Mouse (Mus musculus) CH12.LX (cell line): ENCODE data around the gene Dcst2. TPM values are rescaled to one million over a fixed set of nuclear protein-coding genes. Genes with fewer than 3 reads are reported as not detected.
A peak's percentile ranks its signal among the peaks of the same experiment; 100 is the strongest.

Experiments used
- DNase-seq: peaks from one replicate; pipeline ENCODE4 v3.0.0-alpha.2; 2013; ENCODE audit errors: extremely low read depth
- H3K27ac ChIP-seq: 2 replicates; pipeline ENCODE4 v1.5.1; 2012; ENCODE audit warnings: low read depth, mild to moderate bottlenecking, control low read depth, moderate library complexity; ENCODE audit not compliant: insufficient read depth
- H3K27me3 ChIP-seq: replicated peaks from 2 replicates; pipeline ENCODE3; 2012; ENCODE audit warnings: inconsistent platforms
- H3K36me3 ChIP-seq, 2 experiments: replicated peaks in 1 of 2; 2 replicates each; pipeline versions ENCODE3 to v1.6.1; 2012; ENCODE audit warnings: inconsistent platforms in 1 of 2, low read length in 1 of 2, mild to moderate bottlenecking in 1 of 2, mixed read lengths in 1 of 2, moderate library complexity in 1 of 2; ENCODE audit not compliant: control insufficient read depth in 1 of 2, insufficient read depth in 1 of 2
- H3K4me1 ChIP-seq, 2 experiments: 2 replicates each; pipeline ENCODE4 v1.6.1; 2012; ENCODE audit warnings: inconsistent platforms in 1 of 2, moderate library complexity in 1 of 2; ENCODE audit not compliant: insufficient read depth in 2 of 2, control insufficient read depth in 1 of 2
- H3K4me2 ChIP-seq: 2 replicates; pipeline ENCODE4 v1.6.1; 2012; ENCODE audit warnings: low read depth, mild to moderate bottlenecking, control low read depth; ENCODE audit not compliant: poor library complexity, insufficient read depth, severe bottlenecking
- H3K4me3 ChIP-seq, 3 experiments: fragments of 150-350 bp in 1 of 3; sonication (generic) in 1 of 3; replicated peaks in 1 of 3; 2 replicates each; pipeline versions ENCODE3 to v1.5.1; 2011 to 2012; ENCODE audit warnings: low read depth in 2 of 3, low read length in 2 of 3, mild to moderate bottlenecking in 2 of 3, moderate library complexity in 2 of 3, control low read depth in 1 of 3, improper control_type of control experiment in 1 of 3, inconsistent platforms in 1 of 3, mixed read lengths in 1 of 3; ENCODE audit not compliant: poor library complexity in 1 of 3
- H3K79me2 ChIP-seq: replicated peaks from 2 replicates; pipeline ENCODE4 v1.6.1; 2012; ENCODE audit warnings: mild to moderate bottlenecking, moderate library complexity; ENCODE audit not compliant: control insufficient read depth, poor library complexity, insufficient read depth, severe bottlenecking; ENCODE audit errors: extremely low read depth
- H3K9ac ChIP-seq: 2 replicates; pipeline ENCODE4 v1.6.1; 2012; ENCODE audit warnings: low read depth, mild to moderate bottlenecking, control low read depth, moderate library complexity; ENCODE audit not compliant: insufficient read depth
- H3K9me3 ChIP-seq: replicated peaks from 2 replicates; pipeline ENCODE3; 2012; ENCODE audit warnings: low read length, inconsistent platforms, mixed read lengths
- BHLHE40 ChIP-seq: IDR thresholded peaks from 2 replicates; pipeline ENCODE4 v1.6.1; 2011; ENCODE audit warnings: mild to moderate bottlenecking, low read depth, low read length, improper control_type of control experiment
- CHD1 ChIP-seq: IDR thresholded peaks from 2 replicates; pipeline ENCODE4 v1.6.1; 2012; ENCODE audit warnings: low read depth, low read length, improper control_type of control experiment, inconsistent platforms
- CHD2 ChIP-seq: IDR thresholded peaks from 2 replicates; pipeline ENCODE4 v1.6.1; 2011; ENCODE audit warnings: low read length, improper control_type of control experiment
- CTCF ChIP-seq, 2 experiments: IDR thresholded peaks in 1 of 2; conservative IDR thresholded peaks in 1 of 2; 2 replicates each; pipeline ENCODE4 v1.5.1; 2011 to 2012; ENCODE audit warnings: low read depth in 2 of 2, low read length in 2 of 2, improper control_type of control experiment in 1 of 2, inconsistent platforms in 1 of 2, mild to moderate bottlenecking in 1 of 2, moderate library complexity in 1 of 2
- ELF1 ChIP-seq: IDR thresholded peaks from 2 replicates; pipeline ENCODE4 v1.6.1; 2014; ENCODE audit warnings: low read depth, mild to moderate bottlenecking, inconsistent platforms, low read length, improper control_type of control experiment
- EP300 ChIP-seq: IDR thresholded peaks from 2 replicates; pipeline ENCODE4 v1.6.1; 2011; ENCODE audit warnings: low read length, improper control_type of control experiment
- ETS1 ChIP-seq: conservative IDR thresholded peaks from 2 replicates; pipeline ENCODE4 v1.6.1; 2012; ENCODE audit warnings: low read depth, mild to moderate bottlenecking, inconsistent platforms, low read length, improper control_type of control experiment, moderate library complexity
- HCFC1 ChIP-seq: IDR thresholded peaks from 2 replicates; pipeline ENCODE4 v1.6.1; 2012; ENCODE audit warnings: low read depth, mild to moderate bottlenecking, inconsistent platforms, low read length, improper control_type of control experiment
- IRF4 ChIP-seq: IDR thresholded peaks from 2 replicates; pipeline ENCODE4 v1.6.1; 2014; ENCODE audit warnings: low read depth, mild to moderate bottlenecking, inconsistent platforms, low read length, improper control_type of control experiment
- JUN ChIP-seq: IDR thresholded peaks from 2 replicates; pipeline ENCODE4 v1.6.1; 2011; ENCODE audit warnings: low read depth, mild to moderate bottlenecking, low read length, improper control_type of control experiment, moderate library complexity; ENCODE audit not compliant: insufficient read depth
- KAT2A ChIP-seq: IDR thresholded peaks from 2 replicates; pipeline ENCODE4 v1.6.1; 2012; ENCODE audit warnings: low read length, improper control_type of control experiment, inconsistent platforms; ENCODE audit not compliant: insufficient replicate concordance
- MAX ChIP-seq: IDR thresholded peaks from 2 replicates; pipeline ENCODE4 v1.6.1; 2011; ENCODE audit warnings: low read length, improper control_type of control experiment
- MAZ ChIP-seq: IDR thresholded peaks from 2 replicates; pipeline ENCODE4 v1.6.1; 2012; ENCODE audit warnings: low read depth, mild to moderate bottlenecking, inconsistent platforms, low read length, improper control_type of control experiment, moderate library complexity
- MEF2A ChIP-seq: IDR thresholded peaks from 2 replicates; pipeline ENCODE4 v1.6.1; 2014; ENCODE audit warnings: low read depth, mild to moderate bottlenecking, inconsistent platforms, low read length, improper control_type of control experiment, borderline replicate concordance
- MXI1 ChIP-seq: IDR thresholded peaks from 2 replicates; pipeline ENCODE4 v1.6.1; 2011; ENCODE audit warnings: mild to moderate bottlenecking, low read depth, low read length, improper control_type of control experiment
- MYC ChIP-seq: IDR thresholded peaks from 2 replicates; pipeline ENCODE4 v1.6.1; 2011; ENCODE audit warnings: low read depth, mild to moderate bottlenecking, improper control_type of control experiment, low read length
- NELFE ChIP-seq: IDR thresholded peaks from 2 replicates; pipeline ENCODE4 v1.6.1; 2011; ENCODE audit warnings: low read depth, low read length, improper control_type of control experiment
- NRF1 ChIP-seq: IDR thresholded peaks from 2 replicates; pipeline ENCODE4 v1.6.1; 2014; ENCODE audit warnings: low read depth, mild to moderate bottlenecking, inconsistent platforms, low read length, improper control_type of control experiment, moderate library complexity
- POLR2A ChIP-seq: IDR thresholded peaks from 2 replicates; pipeline ENCODE4 v1.6.1; 2011; ENCODE audit warnings: low read depth, mild to moderate bottlenecking, improper control_type of control experiment, low read length
- SIN3A ChIP-seq: IDR thresholded peaks from 2 replicates; pipeline ENCODE4 v1.6.1; 2012; ENCODE audit warnings: low read length, improper control_type of control experiment, inconsistent platforms
- TBP ChIP-seq: conservative IDR thresholded peaks from 2 replicates; pipeline ENCODE4 v1.6.1; 2011; ENCODE audit warnings: low read depth, low read length, improper control_type of control experiment
- TCF12 ChIP-seq: IDR thresholded peaks from 2 replicates; pipeline ENCODE4 v1.6.1; 2014; ENCODE audit warnings: low read depth, mild to moderate bottlenecking, inconsistent platforms, low read length, improper control_type of control experiment
- UBTF ChIP-seq: IDR thresholded peaks from 2 replicates; pipeline ENCODE4 v1.6.1; 2012; ENCODE audit warnings: low read depth, mild to moderate bottlenecking, inconsistent platforms, low read length, improper control_type of control experiment, moderate library complexity
- USF1 ChIP-seq: IDR thresholded peaks from 2 replicates; pipeline ENCODE4 v1.6.1; 2014; ENCODE audit warnings: low read depth, mild to moderate bottlenecking, inconsistent platforms, low read length, improper control_type of control experiment
- ZMIZ1 ChIP-seq: IDR thresholded peaks from 2 replicates; pipeline ENCODE4 v1.6.1; 2012; ENCODE audit warnings: low read depth, mild to moderate bottlenecking, inconsistent platforms, low read length, improper control_type of control experiment
- ZNF384 ChIP-seq: IDR thresholded peaks from 2 replicates; pipeline ENCODE4 v1.6.1; 2012; ENCODE audit warnings: low read depth, low read length, improper control_type of control experiment, inconsistent platforms
- dilution Hi-C: fragments of 300-500 bp; cut with MboI; formaldehyde crosslinking; loops from 2 replicates; pipeline ENCODE4 v1.14.3; 2020; ENCODE audit warnings: low sequenced_read_pairs; ENCODE audit not compliant: extremely low pct_unique_long_range_greater_than_20kb, extremely low pct_ligation_motif_present
- in situ Hi-C: fragments of 300-500 bp; cut with MboI; formaldehyde crosslinking; loops from 3 replicates; pipeline ENCODE4 v1.14.3; 2019; ENCODE audit warnings: low sequenced_read_pairs, low pct_ligation_motif_present, low pct_unique_long_range_greater_than_20kb, mixed read lengths
- polyA plus RNA-seq: library from polyadenylated mRNA; unstranded; fragments of >175 nt; gene quantifications from 2 replicates; pipeline ENCODE4 v1.2.1, GENCODE M21; 2012; ENCODE audit warnings: low read depth; ENCODE audit not compliant: insufficient read length
- total RNA-seq, 2 experiments: library from RNA; depleted of rRNA; stranded (reverse); fragments of 300-350 nt in 1 of 2; fragments of >200 nt in 1 of 2; gene quantifications; 2 replicates each; pipeline ENCODE4 v1.2.3; 2012 to 2014

Gene Dcst2
- total and polyA plus RNA-seq, 3 experiments: 0.10 TPM; not detected in 2

DNA sequence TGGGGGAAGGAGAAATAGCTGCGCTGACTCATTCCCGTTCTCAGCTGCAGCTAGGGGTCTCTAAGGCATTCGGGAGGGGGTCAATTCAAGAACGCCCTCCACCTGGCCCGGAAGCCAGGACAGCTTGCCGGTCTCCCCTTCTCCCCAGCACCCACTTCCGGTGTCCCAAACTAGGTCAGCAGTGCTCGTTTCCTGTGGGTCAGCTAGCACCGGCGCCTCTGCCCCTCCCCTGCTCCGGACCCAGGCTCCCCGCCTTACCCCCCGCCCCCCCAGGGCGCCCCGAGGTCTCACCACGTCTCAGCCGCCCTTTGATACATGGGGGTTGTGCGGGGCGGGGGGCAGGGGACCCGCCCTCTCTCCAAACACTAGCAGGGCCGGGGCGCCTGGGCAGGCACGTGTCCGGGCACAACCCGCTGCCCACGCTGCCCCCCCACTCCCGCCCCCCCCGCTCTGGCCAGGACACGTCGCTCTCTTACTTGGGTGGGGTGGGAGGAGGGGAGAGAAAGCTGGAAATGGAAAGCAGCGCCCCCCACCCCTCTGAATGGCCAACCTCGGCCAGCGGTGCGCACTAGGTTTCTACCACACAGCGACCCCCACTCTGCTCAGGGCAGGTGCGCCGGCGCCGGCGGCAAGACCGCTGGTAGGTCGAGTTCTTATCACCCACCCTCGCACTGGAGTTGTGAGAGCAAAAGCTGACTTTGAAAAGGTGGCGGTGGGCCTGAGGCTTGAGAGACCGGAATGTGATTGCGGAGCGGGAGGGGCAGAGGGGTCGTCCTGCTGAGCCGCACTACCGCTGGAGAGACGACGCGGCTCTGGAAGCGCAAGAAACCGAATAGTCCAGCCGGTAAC, 30.1 kb downstream of the Dcst2 start:
- H3K4me3 ChIP-seq: peak overlapping the region; percentile 60 to 86 (median 85)
- dilution Hi-C loops (no loop called here), in situ Hi-C loops (no loop called here)
- peak overlapping the region; percentile 99 for H3K27ac ChIP-seq
- peaks cover 0 to 4% of the 10 kb centered on the region in 2 experiments for H3K36me3 ChIP-seq
- H3K9me3 ChIP-seq: no peaks in the 10 kb centered on the region
- peak overlapping the region; percentile 54 for H3K4me2 ChIP-seq
- H3K4me1 ChIP-seq: peaks cover 6 to 50% of the 10 kb centered on the region in 2 experiments
- TF ChIP-seq IRF4 (peak; percentile 86), SIN3A (peak; percentile 63; the same call in 1 of the 2 replicates), TBP (no peak), BHLHE40 (peak; percentile 71), ETS1 (peak; percentile 89), JUN (0 out of 2 replicates have a peak, but pooled peaks have one; percentile 41), CHD2 (peak; percentile 67), POLR2A (peak; percentile 38; the same call in 1 of the 2 replicates), MAZ (peak; percentile 81; the same call in 1 of the 2 replicates), CTCF (conservative IDR thresholded peaks at IDR 0.05 in 1 of 2, IDR thresholded peaks at IDR 0.05 in 1 of 2; ENCODE audit: low read depth in 2 of 2, low read length in 2 of 2) (no peak), EP300 (peak; percentile 80), MXI1 (peak; percentile 82; the same call in 1 of the 2 replicates), HCFC1 (peak; percentile 64), ZMIZ1 (peak; percentile 65; the same call in 1 of the 2 replicates), UBTF (no peak), ELF1 (peak; percentile 85), ZNF384 (no peak), MEF2A (0 out of 2 replicates have a peak, but pooled peaks have one; percentile 32), MAX (peak; percentile 26; the same call in 1 of the 2 replicates), TCF12 (peak; percentile 92), USF1 (no peak), KAT2A (peak; percentile 56; the same call in 1 of the 2 replicates), NRF1 (peak; percentile 62), NELFE (0 out of 2 replicates have a peak, but pooled peaks have one; percentile 10), CHD1 (no peak), MYC (peak; percentile 26; the same call in 1 of the 2 replicates)
- H3K27me3 ChIP-seq: no peaks in the 10 kb centered on the region
- peaks cover 23% of the 10 kb centered on the region; the same call in 1 of the 2 replicates for H3K79me2 ChIP-seq
- peak; percentile 77 for DNase-seq
- peak overlapping the region; percentile 97 for H3K9ac ChIP-seq
